Mouse (Mus musculus): ENCODE results near the gene Igf2r.

The Igf2r gene

GRCm38 (mm10) chr17:12801861-12802540, 32.5 kb upstream of the Igf2r start:
- TF ChIP-seq NANOG (IDR thresholded peaks at IDR 0.05; ENCODE audit: borderline replicate concordance, low read length), result no peak
- TF ChIP-seq POU5F1 (IDR thresholded peaks at IDR 0.05; ENCODE audit: borderline replicate concordance, low read length), result no peak
- TF ChIP-seq CTCF (conservative IDR thresholded peaks at IDR 0.05; ENCODE audit: low read length), result no peak
- Histone ChIP-seq H3K4me3 (replicated peaks; ENCODE audit: low read length) (no peak overlapping the region), H3K36me3 (ENCODE audit: insufficient read depth, low read length) (no peaks in the 10 kb centered on the region), H3K9me3 (ENCODE audit: low read length) (no peaks in the 10 kb centered on the region), H3K4me1 (replicated peaks; ENCODE audit: low read depth, low read length) (peaks cover 6% of the 10 kb centered on the region; the same call in 1 of the 2 replicates), H3K27me3 (ENCODE audit: insufficient read depth, low read length) (peaks cover 8% of the 10 kb centered on the region; the same call in 1 of the 2 replicates)

GRCm38 (mm10) chr17:12799368-12800275, 30.2 kb upstream of the Igf2r start:
- H3K36me3 ChIP-seq (ENCODE audit: insufficient read depth, low read length), result no peaks in the 10 kb centered on the region
- TF ChIP-seq CTCF (conservative IDR thresholded peaks at IDR 0.05; ENCODE audit: low read length), result no peak
- no peak for TF ChIP-seq POU5F1 (IDR thresholded peaks at IDR 0.05; ENCODE audit: borderline replicate concordance, low read length)
- no peak for TF ChIP-seq NANOG (IDR thresholded peaks at IDR 0.05; ENCODE audit: borderline replicate concordance, low read length)
- peaks cover 7% of the 10 kb centered on the region for H3K4me1 ChIP-seq (replicated peaks; ENCODE audit: low read depth, low read length)
- H3K9me3 ChIP-seq (ENCODE audit: low read length), result no peaks in the 10 kb centered on the region
- no peak overlapping the region for H3K4me3 ChIP-seq (replicated peaks; ENCODE audit: low read length)
- no peaks in the 10 kb centered on the region for H3K27me3 ChIP-seq (ENCODE audit: insufficient read depth, low read length)

- no peaks in the 10 kb centered on the region for H3K36me3 ChIP-seq (ENCODE audit: insufficient read depth, low read length)
- no peaks in the 10 kb centered on the region for H3K27me3 ChIP-seq (ENCODE audit: insufficient read depth, low read length)
- peaks cover 17% of the 10 kb centered on the region for H3K4me1 ChIP-seq (replicated peaks; ENCODE audit: low read depth, low read length)
- TF ChIP-seq POU5F1 (IDR thresholded peaks at IDR 0.05; ENCODE audit: borderline replicate concordance, low read length) (no peak), CTCF (conservative IDR thresholded peaks at IDR 0.05; ENCODE audit: low read length) (no peak), NANOG (IDR thresholded peaks at IDR 0.05; ENCODE audit: borderline replicate concordance, low read length) (no peak)
- H3K4me3 ChIP-seq (replicated peaks; ENCODE audit: low read length), result no peak overlapping the region
- no peaks in the 10 kb centered on the region for H3K9me3 ChIP-seq (ENCODE audit: low read length)
These were observed 29.1 kb upstream of the Igf2r start for GRCm38 (mm10) chr17:12798571-12798970.

- H3K4me3 ChIP-seq (replicated peaks; ENCODE audit: low read length), result no peak overlapping the region
- H3K9me3 ChIP-seq (ENCODE audit: low read length), result no peaks in the 10 kb centered on the region
- H3K4me1 ChIP-seq (replicated peaks; ENCODE audit: low read depth, low read length), result peaks cover 21% of the 10 kb centered on the region
- TF ChIP-seq POU5F1 (IDR thresholded peaks at IDR 0.05; ENCODE audit: borderline replicate concordance, low read length), result no peak
- no peaks in the 10 kb centered on the region for H3K27me3 ChIP-seq (ENCODE audit: insufficient read depth, low read length)
- H3K36me3 ChIP-seq (ENCODE audit: insufficient read depth, low read length), result no peaks in the 10 kb centered on the region
These were observed 28.1 kb upstream of the Igf2r start for GRCm38 (mm10) chr17:12797427-12798029.

GRCm38 (mm10) chr17:12796633-12797032, 27.2 kb upstream of the Igf2r start:
- H3K27me3 ChIP-seq (ENCODE audit: insufficient read depth, low read length), result no peaks in the 10 kb centered on the region
- TF ChIP-seq POU5F1 (IDR thresholded peaks at IDR 0.05; ENCODE audit: borderline replicate concordance, low read length) (no peak), NANOG (IDR thresholded peaks at IDR 0.05; ENCODE audit: borderline replicate concordance, low read length) (no peak), CTCF (conservative IDR thresholded peaks at IDR 0.05; ENCODE audit: low read length) (no peak)
- H3K4me3 ChIP-seq (replicated peaks; ENCODE audit: low read length), result no peak overlapping the region
- H3K36me3 ChIP-seq (ENCODE audit: insufficient read depth, low read length), result no peaks in the 10 kb centered on the region
- peaks cover 19% of the 10 kb centered on the region for H3K4me1 ChIP-seq (replicated peaks; ENCODE audit: low read depth, low read length)
- H3K9me3 ChIP-seq (ENCODE audit: low read length), result peaks cover 1% of the 10 kb centered on the region

- H3K36me3 ChIP-seq (ENCODE audit: insufficient read depth, low read length), result no peaks in the 10 kb centered on the region
- TF ChIP-seq POU5F1 (IDR thresholded peaks at IDR 0.05; ENCODE audit: borderline replicate concordance, low read length) (no peak), NANOG (IDR thresholded peaks at IDR 0.05; ENCODE audit: borderline replicate concordance, low read length) (no peak), CTCF (conservative IDR thresholded peaks at IDR 0.05; ENCODE audit: low read length) (no peak)
- H3K4me1 ChIP-seq (replicated peaks; ENCODE audit: low read depth, low read length), result peaks cover 19% of the 10 kb centered on the region
- H3K27me3 ChIP-seq (ENCODE audit: insufficient read depth, low read length), result 0 out of 2 replicates have a peak, but pooled peaks cover 2% of the 10 kb centered on the region
- no peak overlapping the region for H3K4me3 ChIP-seq (replicated peaks; ENCODE audit: low read length)
- peaks cover 8% of the 10 kb centered on the region for H3K9me3 ChIP-seq (ENCODE audit: low read length)
These were observed 24.4 kb upstream of the Igf2r start for GRCm38 (mm10) chr17:12793660-12794406.

- no peak for TF ChIP-seq NANOG (IDR thresholded peaks at IDR 0.05; ENCODE audit: borderline replicate concordance, low read length)
- TF ChIP-seq POU5F1 (IDR thresholded peaks at IDR 0.05; ENCODE audit: borderline replicate concordance, low read length), result no peak
- no peak for TF ChIP-seq CTCF (conservative IDR thresholded peaks at IDR 0.05; ENCODE audit: low read length)
- H3K4me3 ChIP-seq (replicated peaks; ENCODE audit: low read length), result no peak overlapping the region
- peaks cover 19% of the 10 kb centered on the region for H3K4me1 ChIP-seq (replicated peaks; ENCODE audit: low read depth, low read length)
- peaks cover 18% of the 10 kb centered on the region for H3K9me3 ChIP-seq (ENCODE audit: low read length)
- H3K27me3 ChIP-seq (ENCODE audit: insufficient read depth, low read length), result 0 out of 2 replicates have a peak, but pooled peaks cover 2% of the 10 kb centered on the region
- H3K36me3 ChIP-seq (ENCODE audit: insufficient read depth, low read length), result no peaks in the 10 kb centered on the region
These were observed 23.1 kb upstream of the Igf2r start for GRCm38 (mm10) chr17:12792422-12793206.
